Mouse (Mus musculus) lung, embryonic 16.5 days (tissue): ENCODE data around the gene Eif4b. TPM values are rescaled to one million over a fixed set of nuclear protein-coding genes. Genes with fewer than 3 reads are reported as not detected.

Source experiments
- ATAC-seq: fragments of 200-750 bp; cut with Nextera tagmentation; 2 replicates; pipeline ENCODE4 v1.8.0; 2017; ENCODE audit warnings: low read depth, mild to moderate bottlenecking, moderate library complexity
- H3K27ac ChIP-seq: fragments of 300-500 bp; sonication (generic); 2 replicates; pipeline ENCODE4 v1.5.1; 2014; ENCODE audit warnings: mild to moderate bottlenecking, control low read depth, low read length
- H3K27me3 ChIP-seq: fragments of 300-500 bp; sonication (generic); 2 replicates; pipeline ENCODE4 v1.6.1; 2014; ENCODE audit warnings: low read depth, low read length, mixed read lengths; ENCODE audit not compliant: control insufficient read depth, insufficient read depth
- H3K36me3 ChIP-seq: fragments of 300-500 bp; sonication (generic); 2 replicates; pipeline ENCODE4 v1.6.1; 2014; ENCODE audit warnings: low read length; ENCODE audit not compliant: control insufficient read depth, insufficient read depth
- H3K4me1 ChIP-seq: fragments of 300-500 bp; sonication (generic); replicated peaks from 2 replicates; pipeline ENCODE4 v1.6.1; 2014; ENCODE audit warnings: low read length, mixed read lengths; ENCODE audit not compliant: control insufficient read depth, insufficient read depth
- H3K4me2 ChIP-seq: fragments of 300-500 bp; sonication (generic); 2 replicates; pipeline ENCODE4 v1.6.1; 2014; ENCODE audit warnings: low read depth, low read length, control low read depth
- H3K4me3 ChIP-seq: fragments of 300-500 bp; sonication (generic); 2 replicates; pipeline ENCODE4 v1.5.1; 2014; ENCODE audit warnings: mild to moderate bottlenecking, low read length, control low read depth
- H3K9ac ChIP-seq: fragments of 300-500 bp; sonication (generic); 2 replicates; pipeline ENCODE4 v1.6.1; 2014; ENCODE audit warnings: low read length, control low read depth
- H3K9me3 ChIP-seq: fragments of 300-500 bp; sonication (generic); 2 replicates; pipeline ENCODE4 v1.6.1; 2016; ENCODE audit warnings: low read length; ENCODE audit not compliant: control insufficient read depth
- WGBS: fragments of 180-500 bp; shearing (Covaris S2); extraction: QIAGEN DNeasy Blood & Tissue Kit; methylation state at CpG from one replicate; pipeline ENCODE4 v1.1.7; 2014; 5-methylcytosine and 5-hydroxymethylcytosine counted together
- polyA plus RNA-seq: library from polyadenylated mRNA; unstranded; fragments of >200 nt; fragmentation: Nextera tagmentation; extraction: Ambion mirVana; gene quantifications from 2 replicates; pipeline ENCODE4 v1.2.1, GENCODE M21; 2015

Gene Eif4b
- polyA plus RNA-seq, 1 experiment from 2014 or later, result 123 TPM

DNA sequence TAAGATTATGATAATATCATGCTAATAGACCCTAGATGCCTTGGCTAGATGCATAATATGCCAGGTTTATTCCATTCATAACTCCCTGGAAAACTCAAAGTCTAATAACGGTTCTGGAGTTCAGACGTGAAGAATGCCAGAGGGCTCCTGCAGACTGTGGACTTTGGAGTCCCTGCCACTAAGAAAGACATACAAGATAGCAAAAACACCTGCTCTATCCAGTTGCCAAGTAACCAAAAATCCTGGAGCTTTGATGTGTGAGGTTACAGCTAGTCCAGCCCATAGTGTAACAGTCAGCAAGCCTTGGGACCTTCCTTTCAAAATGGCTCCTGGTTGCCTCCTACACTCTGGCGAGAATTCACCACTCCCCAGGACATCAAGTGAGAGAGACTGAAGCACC lies 28.8 kb upstream of the Eif4b start:
- WGBS, result 69% methylated on average over 3 of the region's 3 CpGs
- Histone ChIP-seq H3K4me2 (no peak overlapping the region), H3K9ac (no peak overlapping the region), H3K27ac (no peak overlapping the region), H3K27me3 (no peaks in the 10 kb centered on the region), H3K4me1 (no peaks in the 10 kb centered on the region), H3K9me3 (no peaks in the 10 kb centered on the region), H3K36me3 (no peaks in the 10 kb centered on the region), H3K4me3 (no peak overlapping the region)
- ATAC-seq, result no peak

DNA sequence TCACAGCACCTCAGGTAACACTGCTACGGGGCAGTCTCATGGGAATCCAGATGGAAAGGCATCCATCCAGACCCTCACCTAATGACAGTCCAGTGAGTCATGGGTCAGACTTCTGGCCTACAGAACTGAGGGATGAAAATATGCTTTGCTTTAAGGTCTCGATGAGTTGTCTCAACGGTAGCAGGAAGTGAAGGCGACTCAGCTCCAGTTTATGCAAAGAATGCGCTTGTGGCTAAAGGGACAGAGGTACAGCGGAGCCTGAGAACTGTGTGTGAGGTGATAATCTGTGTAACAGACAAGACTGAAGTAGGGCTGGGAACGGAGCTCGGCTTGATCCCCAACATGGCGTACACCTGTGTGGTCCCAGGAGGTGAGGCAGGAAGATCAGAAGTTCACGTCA lies 27.9 kb upstream of the Eif4b start:
- no peaks in the 10 kb centered on the region for H3K9me3 ChIP-seq
- H3K9ac ChIP-seq, result no peak overlapping the region
- H3K27ac ChIP-seq, result no peak overlapping the region
- no peaks in the 10 kb centered on the region for H3K4me1 ChIP-seq
- H3K4me3 ChIP-seq, result no peak overlapping the region
- WGBS, result 69% methylated on average over 10 of the region's 10 CpGs
- no peaks in the 10 kb centered on the region for H3K27me3 ChIP-seq
- no peaks in the 10 kb centered on the region for H3K36me3 ChIP-seq
- no peak for ATAC-seq
- no peak overlapping the region for H3K4me2 ChIP-seq

DNA sequence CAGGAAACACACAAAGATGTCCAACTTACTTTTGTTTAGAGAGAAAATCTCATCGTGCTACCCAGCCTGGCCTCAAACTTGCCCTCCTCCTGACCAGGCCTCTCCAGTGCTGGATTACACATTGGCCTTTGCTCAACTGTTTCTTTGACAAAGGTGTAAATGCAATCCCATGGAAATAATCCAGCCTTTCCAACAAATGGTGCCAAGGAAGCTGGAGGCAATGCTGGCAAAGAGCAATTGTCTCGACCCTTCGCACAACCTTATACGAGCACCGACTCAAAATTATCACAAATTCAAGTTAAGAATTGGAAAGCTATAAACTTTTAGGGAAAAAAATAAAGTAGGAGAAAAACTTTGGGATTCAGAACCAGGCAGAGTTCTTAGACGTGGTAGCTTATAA lies 25.6 kb upstream of the Eif4b start:
- 89% methylated on average over 6 of the region's 6 CpGs for WGBS
- Histone ChIP-seq H3K27ac (no peak overlapping the region), H3K36me3 (no peaks in the 10 kb centered on the region), H3K9me3 (no peaks in the 10 kb centered on the region), H3K9ac (no peak overlapping the region), H3K4me1 (peaks cover 7% of the 10 kb centered on the region; the same call in 1 of the 2 replicates), H3K27me3 (no peaks in the 10 kb centered on the region), H3K4me3 (no peak overlapping the region), H3K4me2 (no peak overlapping the region)
- ATAC-seq, result no peak

DNA sequence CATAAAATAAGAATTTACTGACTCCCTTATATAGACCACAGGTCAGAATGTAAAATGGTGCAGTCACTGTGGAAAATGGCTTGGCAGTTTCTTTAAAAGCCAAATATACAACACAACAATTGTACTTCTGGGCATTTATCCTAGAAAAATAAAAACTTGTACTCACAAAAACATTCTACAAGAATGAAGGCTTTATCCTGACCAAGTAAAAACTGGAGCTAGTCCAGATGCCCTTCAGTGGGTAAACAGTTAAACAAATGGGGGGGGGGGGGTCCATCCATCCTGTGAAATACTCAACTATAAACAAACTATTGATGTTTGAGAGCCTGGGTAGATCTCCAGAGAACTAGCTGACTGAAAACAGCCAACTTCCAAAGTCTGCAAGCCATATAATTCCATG lies 23.7 kb upstream of the Eif4b start:
- no peaks in the 10 kb centered on the region for H3K27me3 ChIP-seq
- no peaks in the 10 kb centered on the region for H3K36me3 ChIP-seq
- H3K4me2 ChIP-seq, result no peak overlapping the region
- peaks cover 7% of the 10 kb centered on the region; the same call in 1 of the 2 replicates for H3K4me1 ChIP-seq
- H3K9ac ChIP-seq, result no peak overlapping the region
- ATAC-seq, result no peak
- H3K4me3 ChIP-seq, result no peak overlapping the region
- H3K27ac ChIP-seq, result no peak overlapping the region
- H3K9me3 ChIP-seq, result no peaks in the 10 kb centered on the region

DNA sequence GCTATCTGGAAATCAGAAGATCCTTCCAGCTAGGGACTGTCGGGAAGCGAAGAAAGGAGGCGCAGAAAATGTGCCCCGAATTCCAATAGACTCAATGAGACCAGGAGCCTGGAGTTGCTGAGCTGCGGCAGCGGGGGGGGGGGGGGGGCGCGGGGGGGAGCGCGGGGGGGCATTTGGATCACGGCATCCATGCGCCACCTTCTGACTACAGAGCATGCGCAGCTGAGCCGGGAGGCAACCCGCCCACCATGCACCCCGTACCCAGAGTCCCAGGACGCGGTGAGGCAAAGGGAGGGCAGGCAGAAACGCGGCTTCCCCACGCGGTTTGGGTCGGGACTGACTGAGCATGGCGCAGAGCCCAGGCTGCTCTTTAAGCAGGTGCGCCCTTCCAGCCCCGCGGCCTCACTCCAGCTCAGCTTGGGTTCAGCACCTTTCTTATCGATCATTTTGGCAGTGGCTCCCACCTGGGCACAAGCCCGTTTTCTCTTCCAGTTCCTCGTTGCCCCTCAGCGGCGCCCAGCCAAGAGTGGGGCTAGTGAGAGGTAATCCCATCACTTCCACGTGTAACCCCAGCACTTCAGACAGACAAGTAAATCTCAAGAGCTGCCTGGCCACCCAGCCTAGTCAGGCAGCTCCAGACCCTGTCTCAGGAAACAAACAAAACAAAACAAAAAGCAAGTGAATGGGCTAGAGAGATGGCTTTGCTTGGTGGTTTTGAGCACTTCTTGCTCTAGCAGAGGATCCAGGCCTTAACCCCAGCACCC lies 21.5 kb upstream of the Eif4b start:
- Histone ChIP-seq H3K9ac (peak overlapping the region; percentile 71), H3K27me3 (no peaks in the 10 kb centered on the region), H3K4me2 (peak overlapping the region; percentile 73), H3K4me3 (peak overlapping the region; percentile 50), H3K4me1 (peaks cover 7% of the 10 kb centered on the region; the same call in 1 of the 2 replicates), H3K27ac (peak overlapping the region; percentile 72), H3K9me3 (no peaks in the 10 kb centered on the region), H3K36me3 (no peaks in the 10 kb centered on the region)
- WGBS, result under 1% methylated on average over 22 of the region's 33 CpGs
- peak; percentile 84 for ATAC-seq

DNA sequence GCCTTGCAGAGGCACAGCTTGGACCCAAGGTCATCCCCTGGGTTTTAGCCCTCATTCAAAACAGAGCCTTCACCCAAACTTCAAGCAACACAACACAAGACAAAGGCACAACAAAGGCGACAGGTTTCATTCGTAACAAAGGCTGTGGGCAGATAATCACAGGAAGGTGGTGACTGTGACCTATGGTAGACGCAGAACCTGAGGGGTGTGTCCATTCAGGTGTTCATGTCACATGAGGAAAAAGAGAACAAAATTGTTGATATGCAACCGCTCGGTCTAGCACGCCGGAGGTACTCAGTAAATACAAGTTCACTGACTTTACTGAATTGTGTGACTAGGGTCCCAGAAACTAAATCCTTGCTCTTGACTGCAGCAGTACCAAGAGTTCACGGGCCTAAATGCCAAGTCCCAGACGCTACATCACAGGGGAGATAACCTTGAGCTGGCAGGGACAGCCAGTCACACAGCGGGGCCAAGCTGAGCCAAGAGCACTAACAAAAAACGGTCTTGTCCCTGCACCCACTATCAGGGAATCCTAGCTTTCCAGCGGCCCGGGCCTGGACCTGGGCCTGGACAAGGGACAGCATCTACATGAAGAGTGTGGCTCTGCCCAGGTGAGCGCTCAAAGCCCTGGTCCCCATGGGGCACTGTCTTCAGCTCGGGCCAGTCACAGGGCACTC lies 16.9 kb upstream of the Eif4b start:
- Histone ChIP-seq H3K27me3 (no peaks in the 10 kb centered on the region), H3K4me2 (no peak overlapping the region), H3K9me3 (no peaks in the 10 kb centered on the region), H3K4me3 (no peak overlapping the region), H3K36me3 (no peaks in the 10 kb centered on the region), H3K27ac (no peak overlapping the region), H3K9ac (no peak overlapping the region), H3K4me1 (peaks cover 5% of the 10 kb centered on the region; the same call in 1 of the 2 replicates)
- ATAC-seq, result no peak
- WGBS, result 80% methylated on average over 15 of the region's 15 CpGs

DNA sequence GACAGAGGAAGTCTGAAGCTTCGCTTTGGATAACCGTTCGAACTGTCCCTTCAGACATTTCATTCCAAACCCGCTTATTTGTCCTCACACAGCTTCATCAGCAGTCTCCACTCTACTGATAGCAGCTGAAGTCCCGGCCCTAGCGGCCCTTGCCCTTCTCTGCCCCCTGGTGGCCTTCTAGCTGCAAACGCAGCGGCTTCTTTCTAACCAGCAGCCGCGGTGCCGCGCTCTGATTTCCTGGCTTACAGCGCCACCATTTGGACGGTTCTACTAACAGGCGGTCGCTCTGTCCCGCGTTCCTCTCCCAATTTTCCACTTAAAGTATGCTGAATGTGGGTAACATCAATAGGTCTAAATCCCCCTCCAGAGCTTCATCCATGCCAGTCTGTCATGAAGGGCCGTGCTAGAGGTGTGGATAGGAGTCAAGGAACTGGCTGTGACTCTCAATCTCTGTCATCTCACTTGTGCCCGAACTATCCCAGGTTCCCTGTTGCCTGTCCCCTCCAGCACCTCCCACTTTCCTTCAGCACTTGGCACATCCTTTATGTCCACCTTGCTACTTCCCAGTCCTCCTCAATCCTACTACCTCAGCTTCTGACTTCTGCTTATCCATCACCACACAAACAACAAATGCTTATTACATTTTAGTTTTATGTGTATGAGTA lies 7.8 kb upstream of the Eif4b start:
- H3K27ac ChIP-seq, result no peak overlapping the region
- no peaks in the 10 kb centered on the region for H3K27me3 ChIP-seq
- WGBS, result 1% methylated on average over 20 of the region's 20 CpGs
- no peak overlapping the region for H3K4me3 ChIP-seq
- no peaks in the 10 kb centered on the region for H3K9me3 ChIP-seq
- H3K4me1 ChIP-seq, result peaks cover 10% of the 10 kb centered on the region
- H3K9ac ChIP-seq, result no peak overlapping the region
- H3K36me3 ChIP-seq, result no peaks in the 10 kb centered on the region
- no peak overlapping the region for H3K4me2 ChIP-seq
- peak; percentile 87 for ATAC-seq

DNA sequence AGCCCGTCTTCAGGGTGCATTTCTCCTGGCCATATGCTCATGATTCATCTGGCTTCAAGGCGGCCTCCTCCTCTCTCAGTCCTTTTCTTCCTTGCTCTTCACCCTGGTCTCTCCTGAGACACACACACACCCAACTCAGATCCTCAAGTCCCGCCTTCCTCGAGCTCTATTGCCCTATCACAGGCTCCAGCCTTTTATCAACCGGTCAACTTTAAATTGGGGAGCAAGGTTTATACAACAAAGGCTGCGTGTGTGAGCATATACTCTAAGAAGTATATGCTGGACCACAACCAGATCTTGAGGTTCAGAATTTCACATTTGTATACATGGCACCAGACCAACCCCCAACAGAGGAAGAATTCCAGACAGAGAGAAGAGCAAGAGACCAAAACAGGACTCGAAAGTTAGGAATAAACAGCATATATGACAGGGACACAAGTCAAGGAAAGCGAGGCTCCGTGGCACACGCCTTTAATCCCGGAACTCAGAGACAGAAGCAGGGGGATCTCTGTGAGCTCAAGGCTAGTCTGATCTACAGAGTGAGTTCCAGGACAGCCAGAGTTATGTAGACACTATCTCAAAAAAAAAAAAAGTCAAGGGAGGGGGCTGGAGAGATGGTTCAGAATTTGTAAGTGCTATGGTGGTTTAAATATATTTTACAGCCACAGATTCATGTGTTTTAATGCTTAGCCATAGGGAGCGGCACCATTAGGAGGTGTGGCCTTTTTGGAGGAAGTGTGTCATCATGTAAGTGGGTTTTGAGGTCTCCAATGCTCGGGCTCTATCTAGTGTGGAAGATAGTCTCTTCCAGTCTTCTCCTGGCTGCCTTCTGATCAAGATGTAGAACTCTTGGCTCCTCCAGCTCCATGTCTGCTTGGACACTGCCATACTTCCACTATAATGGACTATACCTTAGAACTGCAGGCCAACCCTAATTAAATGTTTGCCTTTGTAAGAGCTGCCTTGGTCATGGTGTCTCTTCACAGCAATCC lies 2.8 kb upstream of the Eif4b start:
- Histone ChIP-seq H3K4me2 (no peak overlapping the region), H3K9ac (no peak overlapping the region), H3K4me3 (no peak overlapping the region), H3K4me1 (peaks cover 13% of the 10 kb centered on the region), H3K36me3 (no peaks in the 10 kb centered on the region), H3K27me3 (no peaks in the 10 kb centered on the region), H3K9me3 (no peaks in the 10 kb centered on the region), H3K27ac (no peak overlapping the region)
- ATAC-seq, result no peak
- WGBS, result 61% methylated on average over 13 of the region's 13 CpGs
